Mouse (Mus musculus) heart, embryonic 16.5 days (tissue): ENCODE measurements around the gene Ppfibp1. TPM values are rescaled to one million over a fixed set of nuclear protein-coding genes. Genes with fewer than 3 reads are reported as not detected.

Source experiments
- ATAC-seq: fragments of 200-750 bp; cut with Nextera tagmentation; replicated peaks from 2 replicates; pipeline ENCODE4 v1.8.0; 2017; ENCODE audit warnings: moderate number of reproducible peaks; ENCODE audit not compliant: insufficient read depth, low FRiP score; ENCODE audit errors: extremely low read depth
- H3K27ac ChIP-seq: fragments of 300-500 bp; sonication (generic); 2 replicates; pipeline ENCODE4 v1.5.1; 2014; ENCODE audit warnings: mild to moderate bottlenecking, low read length, control low read depth, moderate library complexity
- H3K27me3 ChIP-seq: fragments of 300-500 bp; sonication (generic); 2 replicates; pipeline ENCODE4 v1.6.1; 2014; ENCODE audit warnings: low read length, mixed read lengths; ENCODE audit not compliant: control insufficient read depth, insufficient read depth
- H3K36me3 ChIP-seq: fragments of 300-500 bp; sonication (generic); 2 replicates; pipeline ENCODE4 v1.6.1; 2014; ENCODE audit not compliant: control insufficient read depth, insufficient read depth
- H3K4me1 ChIP-seq: fragments of 300-500 bp; sonication (generic); 2 replicates; pipeline ENCODE4 v1.6.1; 2014; ENCODE audit warnings: low read length, mixed read lengths; ENCODE audit not compliant: control insufficient read depth, insufficient read depth
- H3K4me2 ChIP-seq: fragments of 300-500 bp; sonication (generic); 2 replicates; pipeline ENCODE4 v1.6.1; 2014; ENCODE audit warnings: low read depth, mild to moderate bottlenecking, control low read depth, low read length
- H3K4me3 ChIP-seq: fragments of 300-500 bp; sonication (generic); 2 replicates; pipeline ENCODE4 v1.5.1; 2014; ENCODE audit warnings: mild to moderate bottlenecking, control low read depth, low read length
- H3K9ac ChIP-seq: fragments of 300-500 bp; sonication (generic); 2 replicates; pipeline ENCODE4 v1.6.1; 2014; ENCODE audit warnings: low read length, control low read depth
- H3K9me3 ChIP-seq: fragments of 300-500 bp; sonication (generic); replicated peaks from 2 replicates; pipeline ENCODE4 v1.6.1; 2016; ENCODE audit warnings: low read length; ENCODE audit not compliant: control insufficient read depth
- WGBS: fragments of 180-500 bp; shearing (Covaris S2); extraction: QIAGEN DNeasy Blood & Tissue Kit; methylation state at CpG from one replicate; pipeline ENCODE4 v1.1.7; 2014; 5-methylcytosine and 5-hydroxymethylcytosine counted together
- polyA plus RNA-seq: library from polyadenylated mRNA; unstranded; fragments of >200 nt; fragmentation: Nextera tagmentation; extraction: Ambion mirVana; gene quantifications from 2 replicates; pipeline ENCODE4 v1.2.1, GENCODE M21; 2015

Ppfibp1 gene
- polyA plus RNA-seq, 1 experiment from 2014 or later = 49.8 TPM

DNA sequence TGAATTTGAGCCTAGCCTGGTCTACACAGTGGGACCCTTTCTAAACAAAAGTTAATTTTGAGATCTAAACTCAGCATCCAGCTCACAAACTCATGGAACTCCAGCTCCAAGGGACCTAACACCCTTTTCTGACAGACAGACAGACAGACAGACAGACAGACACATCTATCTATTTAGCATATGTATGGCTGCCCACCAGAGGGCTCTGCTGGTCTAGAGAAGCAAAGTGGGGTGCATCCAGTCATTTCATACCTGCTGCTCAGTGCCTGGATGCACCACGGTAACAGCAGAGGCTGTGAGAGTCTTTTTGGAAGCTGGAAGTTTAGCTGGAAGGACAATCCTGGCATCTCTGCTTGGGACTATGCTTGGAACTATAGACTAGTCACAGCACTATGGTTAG, 125.3 kb downstream of the Ppfibp1 start:
- WGBS = 95% methylated on average over 1 of the region's 1 CpGs
- no peaks in the 10 kb centered on the region for H3K27me3 ChIP-seq
- ATAC-seq = no peak
- H3K4me1 ChIP-seq = no peaks in the 10 kb centered on the region
- no peak overlapping the region for H3K27ac ChIP-seq
- no peak overlapping the region for H3K4me2 ChIP-seq
- H3K9me3 ChIP-seq = no peaks in the 10 kb centered on the region
- peaks cover 28% of the 10 kb centered on the region for H3K36me3 ChIP-seq
- no peak overlapping the region for H3K4me3 ChIP-seq
- no peak overlapping the region for H3K9ac ChIP-seq

DNA sequence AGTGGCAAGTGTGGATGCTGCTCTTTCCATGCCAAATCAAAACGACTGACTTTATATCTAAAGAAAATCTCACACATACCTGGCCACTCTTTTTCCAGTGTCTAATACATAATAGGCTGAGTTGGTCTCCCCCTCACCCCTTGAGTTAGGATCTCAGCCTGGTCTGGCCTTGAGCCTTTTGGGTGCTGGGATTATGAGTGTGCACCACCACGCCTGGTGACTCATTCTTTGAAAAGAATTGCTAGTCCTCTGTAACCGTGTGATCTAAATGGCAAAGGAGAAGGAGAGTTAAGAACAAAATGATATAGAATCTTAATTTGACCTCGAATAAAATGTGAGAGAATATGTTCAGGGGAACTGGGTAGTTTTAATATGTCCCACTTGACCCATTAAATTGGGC, 129.6 kb downstream of the Ppfibp1 start:
- Histone ChIP-seq H3K4me1 (peaks cover 7% of the 10 kb centered on the region), H3K27ac (no peak overlapping the region), H3K4me3 (no peak overlapping the region), H3K36me3 (peaks cover 45% of the 10 kb centered on the region), H3K4me2 (no peak overlapping the region), H3K9me3 (no peaks in the 10 kb centered on the region), H3K27me3 (no peaks in the 10 kb centered on the region), H3K9ac (no peak overlapping the region)
- WGBS = 83% methylated on average over 4 of the region's 4 CpGs
- no peak for ATAC-seq

DNA sequence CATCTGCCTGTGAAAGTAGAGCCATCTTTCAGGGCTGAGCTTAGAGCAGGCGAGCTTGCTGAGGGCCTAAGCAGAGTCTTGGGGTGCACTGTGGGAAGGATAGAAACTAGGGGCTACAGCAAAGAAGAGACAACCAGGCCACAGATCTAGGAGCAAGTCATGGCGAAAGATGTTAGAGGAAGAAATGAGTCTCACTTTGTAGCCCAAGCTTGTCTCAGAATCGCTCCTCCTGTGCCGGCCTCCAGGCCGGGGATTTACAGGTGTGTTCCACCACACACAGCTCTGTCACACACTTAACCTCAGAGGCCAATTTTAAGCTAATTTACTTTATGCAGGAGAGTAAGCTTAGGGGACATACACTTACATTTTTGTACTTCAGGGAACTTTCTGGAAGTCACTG, 130.1 kb downstream of the Ppfibp1 start:
- H3K36me3 ChIP-seq = peaks cover 49% of the 10 kb centered on the region
- WGBS = 91% methylated on average over 5 of the region's 5 CpGs
- peaks cover 7% of the 10 kb centered on the region for H3K4me1 ChIP-seq
- H3K9ac ChIP-seq = no peak overlapping the region
- no peak overlapping the region for H3K4me3 ChIP-seq
- no peak overlapping the region for H3K4me2 ChIP-seq
- no peaks in the 10 kb centered on the region for H3K27me3 ChIP-seq
- no peak for ATAC-seq
- no peak overlapping the region for H3K27ac ChIP-seq
- H3K9me3 ChIP-seq = no peaks in the 10 kb centered on the region

DNA sequence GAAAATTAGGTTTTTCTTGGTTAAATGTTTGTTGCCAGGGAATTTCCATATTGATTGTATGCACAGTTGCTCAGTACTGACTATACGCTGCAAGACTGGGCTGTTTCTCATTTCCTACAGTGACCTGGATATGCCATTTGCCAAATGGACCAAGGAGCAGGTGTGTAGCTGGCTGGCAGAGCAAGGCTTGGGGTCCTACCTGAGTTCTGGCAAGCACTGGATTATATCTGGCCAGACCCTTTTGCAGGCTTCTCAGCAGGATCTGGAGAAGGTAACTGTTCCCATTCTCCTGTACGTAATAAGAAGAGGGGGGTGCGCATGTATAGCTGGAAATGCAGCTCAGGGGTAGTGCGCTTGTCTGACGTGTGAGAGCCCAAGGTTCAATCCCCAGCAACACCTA, 132.9 kb downstream of the Ppfibp1 start:
- H3K9me3 ChIP-seq = no peaks in the 10 kb centered on the region
- peaks cover 49% of the 10 kb centered on the region for H3K36me3 ChIP-seq
- no peak overlapping the region for H3K4me2 ChIP-seq
- ATAC-seq = no peak
- peaks cover 7% of the 10 kb centered on the region for H3K4me1 ChIP-seq
- 95% methylated on average over 5 of the region's 5 CpGs for WGBS
- H3K4me3 ChIP-seq = no peak overlapping the region
- H3K9ac ChIP-seq = no peak overlapping the region
- no peak overlapping the region for H3K27ac ChIP-seq
- H3K27me3 ChIP-seq = no peaks in the 10 kb centered on the region

DNA sequence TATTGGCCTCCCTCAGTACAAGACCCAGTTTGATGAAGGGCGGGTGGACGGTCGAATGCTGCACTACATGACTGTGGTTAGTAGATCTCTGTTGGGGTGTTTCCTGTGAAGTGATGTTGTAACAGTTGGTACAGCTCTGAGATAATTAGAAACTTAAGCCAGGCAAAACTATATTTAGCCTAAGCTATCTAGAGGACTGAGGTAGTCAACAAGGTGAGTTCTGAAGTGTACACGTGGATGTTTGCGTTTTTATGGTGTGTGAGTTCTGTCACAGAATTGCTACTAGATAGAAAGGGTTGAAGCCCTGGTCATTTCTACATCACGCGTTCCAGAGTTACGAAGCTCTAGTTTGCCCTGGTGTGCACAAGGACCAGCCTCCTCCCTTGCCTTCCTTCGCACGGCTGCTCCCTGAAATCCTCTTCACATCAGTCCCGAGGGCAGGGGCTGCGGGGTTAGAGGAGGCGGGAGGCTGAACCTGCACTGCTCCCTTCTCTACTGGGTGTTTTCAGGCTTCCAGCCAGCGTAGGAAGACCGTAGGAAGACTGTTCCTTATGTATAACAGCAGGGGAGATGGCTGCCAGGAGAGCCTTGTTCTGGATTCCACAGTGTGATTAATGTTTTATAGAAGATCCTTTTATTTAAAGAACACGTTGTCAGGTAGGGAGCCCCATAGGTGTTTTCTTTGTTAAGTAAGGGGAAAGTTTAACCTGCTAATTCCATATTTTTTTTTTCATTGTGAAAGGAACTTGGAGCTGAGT, 134.3 kb downstream of the Ppfibp1 start:
- ATAC-seq = no peak
- H3K9me3 ChIP-seq = no peaks in the 10 kb centered on the region
- peaks cover 51% of the 10 kb centered on the region for H3K36me3 ChIP-seq
- peaks cover 7% of the 10 kb centered on the region for H3K4me1 ChIP-seq
- H3K27me3 ChIP-seq = no peaks in the 10 kb centered on the region
- WGBS = 67% methylated on average over 16 of the region's 16 CpGs
- no peak overlapping the region for H3K9ac ChIP-seq
- no peak overlapping the region for H3K4me2 ChIP-seq
- H3K27ac ChIP-seq = peak overlapping the region; percentile 55; the same call in 1 of the 2 replicates
- no peak overlapping the region for H3K4me3 ChIP-seq

DNA sequence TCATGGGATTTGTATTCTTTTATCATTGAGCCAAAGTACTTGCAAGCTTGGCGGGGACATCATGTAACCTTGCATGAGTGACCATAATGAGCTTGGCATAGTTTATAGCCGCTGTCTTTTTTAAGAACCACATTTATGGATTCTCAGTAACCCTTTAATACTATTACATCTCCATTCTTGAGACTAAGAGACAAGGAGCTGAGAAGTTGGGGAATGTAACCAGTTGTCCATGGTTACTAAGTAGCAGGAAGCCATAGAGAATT, 134.8 kb downstream of the Ppfibp1 start:
- Histone ChIP-seq H3K9ac (no peak overlapping the region), H3K4me3 (no peak overlapping the region), H3K27me3 (no peaks in the 10 kb centered on the region), H3K4me1 (peaks cover 7% of the 10 kb centered on the region), H3K9me3 (no peaks in the 10 kb centered on the region), H3K36me3 (peaks cover 49% of the 10 kb centered on the region), H3K4me2 (no peak overlapping the region), H3K27ac (no peak overlapping the region)
- WGBS = 82% methylated on average over 2 of the region's 2 CpGs
- no peak for ATAC-seq

DNA sequence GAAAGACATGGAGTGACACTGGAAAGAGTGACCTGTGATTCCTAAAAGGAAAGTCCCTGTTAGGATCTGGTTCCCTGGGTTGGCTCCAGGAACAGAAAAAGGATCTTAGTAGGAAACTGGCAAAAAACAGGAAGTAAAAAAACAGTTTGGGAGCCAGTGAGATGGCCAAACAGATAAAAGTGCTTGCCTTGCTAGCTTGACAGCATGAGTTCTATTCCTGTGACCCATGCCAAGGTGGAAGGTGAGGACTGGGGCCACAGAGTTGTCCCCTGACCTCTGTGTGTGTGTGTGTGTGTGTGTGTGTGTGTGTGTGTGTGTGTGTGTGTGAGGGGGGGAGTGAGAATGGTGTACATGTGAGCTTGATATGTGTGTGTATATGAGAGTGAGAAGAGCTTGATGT, 135.3 kb downstream of the Ppfibp1 start:
- H3K27me3 ChIP-seq = no peaks in the 10 kb centered on the region
- H3K36me3 ChIP-seq = peaks cover 47% of the 10 kb centered on the region

DNA sequence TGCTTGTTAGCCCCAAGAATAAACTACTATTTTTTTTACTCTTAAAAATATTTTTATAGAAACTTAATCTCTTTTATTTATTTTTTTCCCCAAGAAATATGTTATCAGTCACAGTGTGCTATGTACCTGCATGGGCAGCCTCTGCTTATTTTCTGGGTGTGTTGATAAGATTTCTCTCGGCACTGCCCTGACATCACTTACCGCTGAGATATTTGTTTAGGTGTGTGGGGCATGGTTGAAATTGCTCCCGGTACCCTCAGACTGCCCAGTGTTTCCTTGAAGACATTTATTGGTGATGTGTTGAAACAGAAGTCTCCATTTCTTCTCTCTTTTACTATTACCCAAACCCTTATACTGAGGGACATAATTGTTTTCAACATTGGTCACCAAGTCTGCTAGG, 136.5 kb downstream of the Ppfibp1 start:
- no peak for ATAC-seq
- no peak overlapping the region for H3K4me2 ChIP-seq
- H3K9ac ChIP-seq = no peak overlapping the region
- peaks cover 10% of the 10 kb centered on the region for H3K4me1 ChIP-seq
- no peak overlapping the region for H3K27ac ChIP-seq
- H3K27me3 ChIP-seq = no peaks in the 10 kb centered on the region
- H3K4me3 ChIP-seq = no peak overlapping the region
- H3K36me3 ChIP-seq = peaks cover 41% of the 10 kb centered on the region
- WGBS = 75% methylated on average over 3 of the region's 3 CpGs
- H3K9me3 ChIP-seq = no peaks in the 10 kb centered on the region

More for the DNA sequence above, 135.3 kb downstream of the Ppfibp1 start:
- Histone ChIP-seq H3K4me2 (no peak overlapping the region), H3K9ac (no peak overlapping the region), H3K27ac (no peak overlapping the region), H3K9me3 (no peaks in the 10 kb centered on the region), H3K4me1 (peaks cover 7% of the 10 kb centered on the region), H3K4me3 (no peak overlapping the region)
- no peak for ATAC-seq

DNA sequence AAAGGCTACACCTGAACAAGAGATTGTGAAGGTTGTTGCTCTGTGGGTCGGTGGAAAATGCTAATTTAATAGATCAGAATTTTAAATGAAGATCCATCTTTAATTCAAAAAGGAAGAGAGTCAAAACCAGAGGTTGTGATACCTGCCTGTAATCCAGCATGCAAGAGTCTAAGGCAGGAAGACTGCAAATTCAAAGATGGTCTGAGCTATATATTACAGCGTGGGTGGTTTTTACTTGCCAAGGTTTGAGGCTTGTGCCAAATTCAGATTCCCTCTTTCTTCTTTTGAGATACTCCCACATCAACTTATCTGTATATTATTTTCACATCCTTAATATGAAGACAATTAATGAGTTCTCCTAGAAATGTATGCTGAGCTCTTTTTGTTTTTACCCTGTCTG, 140.1 kb downstream of the Ppfibp1 start:
- Histone ChIP-seq H3K4me1 (peaks cover 5% of the 10 kb centered on the region; the same call in 1 of the 2 replicates), H3K4me3 (no peak overlapping the region), H3K27ac (no peak overlapping the region), H3K9me3 (no peaks in the 10 kb centered on the region), H3K4me2 (no peak overlapping the region), H3K27me3 (no peaks in the 10 kb centered on the region), H3K9ac (no peak overlapping the region), H3K36me3 (peaks cover 35% of the 10 kb centered on the region)
- ATAC-seq = no peak
- 84% methylated on average over 2 of the region's 2 CpGs for WGBS
